Mouse (Mus musculus): ENCODE measurements around the gene Ear1.
"Not testable (repeated sequence)": the region's sequence is repeated elsewhere in the genome, so short reads cannot be mapped to it uniquely, and the experiment has no call there.

DNA sequence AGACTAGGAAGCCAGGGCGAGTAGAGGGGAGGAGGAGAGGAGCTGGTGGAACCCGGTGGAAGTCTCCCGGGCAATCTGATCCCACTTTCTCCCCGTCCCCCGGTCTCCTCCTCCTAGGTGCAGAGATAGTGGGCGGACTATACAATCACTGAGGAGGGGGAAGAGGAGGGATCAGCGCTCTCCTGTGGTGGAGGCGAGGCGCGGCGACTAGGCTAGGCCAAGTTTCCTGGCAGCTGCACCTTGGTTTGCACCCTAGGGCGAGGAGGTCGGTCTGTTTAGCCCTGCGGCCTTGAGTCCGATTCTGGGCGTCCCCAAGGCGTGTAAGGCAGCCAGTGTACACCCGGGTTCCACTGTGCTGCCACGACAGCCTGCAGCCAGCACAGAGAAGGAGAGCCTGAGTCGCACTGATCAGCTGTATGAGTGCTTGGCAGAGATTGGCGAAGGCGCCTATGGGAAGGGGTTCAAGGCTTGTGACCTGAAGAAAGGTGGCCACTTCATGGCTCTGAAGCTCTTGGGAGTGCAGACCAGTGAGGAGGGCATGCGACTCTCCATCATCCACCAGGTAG lies 78.3 kb downstream of the Ear1 start:
- TF ChIP-seq POLR2A, CTCF (IDR thresholded peaks at IDR 0.05; ENCODE audit: insufficient read depth, low read depth, low read length): not testable (repeated sequence)
